Mouse (Mus musculus) ovary, postnatal 10 days (tissue): ENCODE data around the gene Gpr89.

Source experiments
- DNase-seq: peaks from one replicate; pipeline ENCODE4 v3.0.0; 2022; ENCODE audit warnings: low spot score

The Gpr89 gene

GRCm38 (mm10) chr3:96823701-96824100, 81.4 kb downstream of the Gpr89 start:
- DNase-seq: no peak

GRCm38 (mm10) chr3:96821581-96821980, 83.6 kb downstream of the Gpr89 start:
- no peak for DNase-seq

- no peak for DNase-seq
Observed at GRCm38 (mm10) chr3:96820116-96820915, 84.8 kb downstream of the Gpr89 start.
